ENCODE assay signal across 9 mouse cellular contexts in the genomic region with DNA sequence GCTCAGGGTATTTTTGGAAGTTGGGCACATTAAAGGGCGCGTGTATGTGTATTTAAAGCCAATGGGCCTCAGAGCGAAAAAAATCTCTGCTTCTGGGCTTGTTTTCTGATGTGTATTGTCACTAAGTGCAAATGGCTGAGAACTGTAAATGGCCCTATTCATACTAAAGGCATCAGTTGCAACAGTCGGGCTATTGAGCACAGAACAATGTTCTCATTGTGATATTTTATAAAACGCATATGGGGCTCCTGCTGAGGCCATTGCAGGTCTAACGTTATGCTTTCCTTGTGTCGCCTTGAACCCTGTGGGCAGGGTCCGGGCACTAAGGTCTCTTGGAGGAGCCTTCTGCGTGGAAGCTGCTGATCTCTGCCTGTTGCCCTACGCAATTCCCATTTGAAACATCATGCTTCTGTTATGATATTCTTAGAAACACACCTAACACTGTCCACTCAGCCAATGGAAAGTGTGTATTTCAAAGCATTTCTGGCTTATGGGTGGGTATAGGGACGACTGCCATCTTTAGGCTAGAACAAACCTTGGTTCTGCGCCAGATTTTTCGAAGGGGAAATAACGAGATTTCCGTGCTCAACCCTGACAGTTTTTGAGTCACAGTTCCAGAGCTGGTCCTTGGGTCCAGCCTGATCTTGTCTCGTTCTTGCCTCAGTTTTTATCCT. TPM values are rescaled to one million over a fixed set of nuclear protein-coding genes. Genes with fewer than 3 reads are reported as not detected.
DNase-seq lines count a peak whose midpoint lies in the region; ATAC-seq and TF ChIP-seq lines count a peak whose summit lies in the region.
"Had no signal": no experiment of that assay in that cellular context is flagged by ENCODE, and none has a peak within 500 bp of the region (broad histone marks: within the 10 kb centered on the region; RNA-seq: fewer than 3 reads in every experiment).

No protein-coding gene starts in this region.

- peak overlapping the region; percentile 42; the same call in 1 of the 2 replicates for H3K4me3 ChIP-seq in heart, embryonic 10.5 days
- no peak overlapping the region for H3K4me3 ChIP-seq in neural tube, embryonic 11.5 days (ENCODE audit: low read depth, low read length)
- H3K4me3 ChIP-seq in hindbrain, embryonic 15.5 days: no peak overlapping the region
- H3K4me3 ChIP-seq in neural tube, embryonic 13.5 days: peak overlapping the region; percentile 19; the same call in 1 of the 2 replicates
- H3K4me3 ChIP-seq in kidney, adult 2 months (ENCODE audit: insufficient read depth, low read depth, low read length): no peak overlapping the region

- H3K9ac ChIP-seq in neural tube, embryonic 11.5 days (ENCODE audit: low read length): no peak overlapping the region
- H3K9ac ChIP-seq in hindbrain, embryonic 15.5 days: no peak overlapping the region
- H3K9ac ChIP-seq in neural tube, embryonic 13.5 days: no peak overlapping the region

- H3K36me3 ChIP-seq in heart, embryonic 10.5 days: 0 out of 2 replicates have a peak, but pooled peaks cover 2% of the 10 kb centered on the region
- H3K36me3 ChIP-seq in neural tube, embryonic 11.5 days (ENCODE audit: control insufficient read depth, insufficient read depth, low read length): no peaks in the 10 kb centered on the region
- no peaks in the 10 kb centered on the region for H3K36me3 ChIP-seq in hindbrain, embryonic 15.5 days
- no peaks in the 10 kb centered on the region for H3K36me3 ChIP-seq in neural tube, embryonic 13.5 days
- H3K36me3 ChIP-seq in kidney, adult 2 months (ENCODE audit: control insufficient read depth, insufficient read depth, low read length): no peaks in the 10 kb centered on the region

- H3K9me3 ChIP-seq in heart, embryonic 10.5 days: no peaks in the 10 kb centered on the region
- no peaks in the 10 kb centered on the region; the same call in 1 of the 2 replicates for H3K9me3 ChIP-seq in neural tube, embryonic 11.5 days (ENCODE audit: control insufficient read depth, low read length)
- H3K9me3 ChIP-seq in hindbrain, embryonic 15.5 days: no peaks in the 10 kb centered on the region
- 0 out of 2 replicates have a peak, but pooled peaks cover 3% of the 10 kb centered on the region for H3K9me3 ChIP-seq in neural tube, embryonic 13.5 days

- no peak overlapping the region for H3K27ac ChIP-seq in heart, embryonic 10.5 days
- no peak overlapping the region for H3K27ac ChIP-seq in neural tube, embryonic 11.5 days (ENCODE audit: low read depth, low read length)
- H3K27ac ChIP-seq in hindbrain, embryonic 15.5 days (replicated peaks): no peak overlapping the region
- no peak overlapping the region for H3K27ac ChIP-seq in neural tube, embryonic 13.5 days (replicated peaks)
- H3K27ac ChIP-seq in kidney, adult 2 months (ENCODE audit: insufficient read depth, low read depth, low read length): no peak overlapping the region

- H3K4me1 ChIP-seq in heart, embryonic 10.5 days: peaks cover 23% of the 10 kb centered on the region
- H3K4me1 ChIP-seq in neural tube, embryonic 11.5 days (ENCODE audit: control insufficient read depth, insufficient read depth, low read length): peaks cover 13% of the 10 kb centered on the region
- H3K4me1 ChIP-seq in hindbrain, embryonic 15.5 days (replicated peaks): peaks cover 18% of the 10 kb centered on the region
- H3K4me1 ChIP-seq in neural tube, embryonic 13.5 days (replicated peaks): peaks cover 30% of the 10 kb centered on the region
- 0 out of 2 replicates have a peak, but pooled peaks cover 2% of the 10 kb centered on the region for H3K4me1 ChIP-seq in kidney, adult 2 months (ENCODE audit: control insufficient read depth, insufficient read depth, low read length)

- 41% methylated on average over 16 of the region's 16 CpGs for WGBS in heart, embryonic 10.5 days
- WGBS in neural tube, embryonic 11.5 days: 39% methylated on average over 16 of the region's 16 CpGs
- WGBS in hindbrain, embryonic 15.5 days: 31% methylated on average over 16 of the region's 16 CpGs
- 33% methylated on average over 16 of the region's 16 CpGs for WGBS in neural tube, embryonic 13.5 days
- WGBS in kidney, adult 2 months: 44% methylated on average over 16 of the region's 16 CpGs

- H3K27me3 ChIP-seq in heart, embryonic 10.5 days (ENCODE audit: insufficient read depth, poor library complexity, severe bottlenecking): peaks cover 88% of the 10 kb centered on the region
- H3K27me3 ChIP-seq in neural tube, embryonic 11.5 days (ENCODE audit: control insufficient read depth, insufficient read depth, low read length): peaks cover 31% of the 10 kb centered on the region
- H3K27me3 ChIP-seq in hindbrain, embryonic 15.5 days: peaks cover 37% of the 10 kb centered on the region
- H3K27me3 ChIP-seq in neural tube, embryonic 13.5 days: peaks cover 79% of the 10 kb centered on the region
- no peaks in the 10 kb centered on the region for H3K27me3 ChIP-seq in kidney, adult 2 months (replicated peaks; ENCODE audit: control insufficient read depth, insufficient read depth, low read length)

- ATAC-seq in neural tube, embryonic 11.5 days (ENCODE audit: insufficient read depth, low FRiP score, low TSS enrichment): 0 out of 2 replicates have a peak, but pooled peaks have one; percentile 10
- no peak for ATAC-seq in hindbrain, embryonic 15.5 days (ENCODE audit: low FRiP score, low read depth)
- no peak for ATAC-seq in neural tube, embryonic 13.5 days (ENCODE audit: low read depth)

- TF ChIP-seq POLR2A in kidney, adult 2 months (IDR thresholded peaks at IDR 0.05; ENCODE audit: low read depth, low read length): no peak

- no peak for DNase-seq in heart, embryonic 10.5 days (ENCODE audit: low spot score)
- DNase-seq in heart, adult 18-20 months: no peak
- no peak for DNase-seq in neural tube, embryonic 11.5 days (ENCODE audit: low spot score)
- DNase-seq in neural tube, embryonic 10.5 days (ENCODE audit: extremely low spot score, low spot score): no peak
- DNase-seq in kidney, adult 2 months: no peak
- no peak for DNase-seq in spleen, adult 18-20 months

- peak overlapping the region; percentile 36; the same call in 1 of the 2 replicates for H3K4me2 ChIP-seq in neural tube, embryonic 11.5 days (ENCODE audit: low read depth)
- H3K4me2 ChIP-seq in hindbrain, embryonic 15.5 days: peak overlapping the region; percentile 55
- H3K4me2 ChIP-seq in neural tube, embryonic 13.5 days: peak overlapping the region; percentile 55

- no peak for TF ChIP-seq CTCF in kidney, adult 2 months (conservative IDR thresholded peaks at IDR 0.05; ENCODE audit: insufficient read depth, insufficient read length, low read depth, low read length)

RNA-seq across cellular contexts. Expression of a gene that starts 0.8 kb away (rescaled TPM):
- polyA plus RNA-seq in heart, embryonic 10.5 days (2016; fragmentation: Nextera tagmentation; extraction: Ambion mirVana): not detected in 2 replicates
- not detected for total RNA-seq in heart, adult 18-20 months (2021)
- polyA plus RNA-seq in neural tube, embryonic 11.5 days (2014; fragmentation: Nextera tagmentation; extraction: Ambion mirVana): not detected in 2 replicates
- not detected in 2 replicates for polyA plus RNA-seq in hindbrain, embryonic 15.5 days (2015; fragmentation: Nextera tagmentation; extraction: Ambion mirVana)
- not detected in 2 replicates for polyA plus RNA-seq in neural tube, embryonic 13.5 days (2015; fragmentation: Nextera tagmentation; extraction: Ambion mirVana)
- polyA plus RNA-seq in kidney, adult 2 months (2012; rRNA removed): not detected in 2 replicates
- polyA plus RNA-seq: large intestine, adult 2 months had no signal

RNA-seq across cellular contexts. Expression of a gene that starts 10.5 kb away (rescaled TPM):
- not detected in 2 replicates for polyA plus RNA-seq in heart, embryonic 10.5 days (2016; fragmentation: Nextera tagmentation; extraction: Ambion mirVana)
- total RNA-seq in heart, adult 18-20 months (2021): not detected
- polyA plus RNA-seq in neural tube, embryonic 11.5 days (2014; fragmentation: Nextera tagmentation; extraction: Ambion mirVana): not detected in 2 replicates
- polyA plus RNA-seq in hindbrain, embryonic 15.5 days (2015; fragmentation: Nextera tagmentation; extraction: Ambion mirVana): 0.38 TPM in 1 of 2 replicates, not detected in the other
- polyA plus RNA-seq in neural tube, embryonic 13.5 days (2015; fragmentation: Nextera tagmentation; extraction: Ambion mirVana): not detected in 2 replicates
- not detected in 2 replicates for polyA plus RNA-seq in kidney, adult 2 months (2012; rRNA removed)
- polyA plus RNA-seq: large intestine, adult 2 months had no signal

RNA-seq across cellular contexts. Expression of a gene that starts 10.6 kb away (rescaled TPM):
- 0.32 and 0.38 TPM in 2 replicates for polyA plus RNA-seq in heart, embryonic 10.5 days (2016; fragmentation: Nextera tagmentation; extraction: Ambion mirVana)
- total RNA-seq in heart, adult 18-20 months (2021): under 1 TPM; 0.28 to 0.30 TPM
- 0.12 and 0.17 TPM in 2 replicates for polyA plus RNA-seq in neural tube, embryonic 11.5 days (2014; fragmentation: Nextera tagmentation; extraction: Ambion mirVana)
- polyA plus RNA-seq in hindbrain, embryonic 15.5 days (2015; fragmentation: Nextera tagmentation; extraction: Ambion mirVana): 1.3 and 1.6 TPM in 2 replicates
- polyA plus RNA-seq in neural tube, embryonic 13.5 days (2015; fragmentation: Nextera tagmentation; extraction: Ambion mirVana): 0.21 and 0.27 TPM in 2 replicates
- polyA plus RNA-seq in kidney, adult 2 months (2012; rRNA removed): 0.84 and 1.8 TPM in 2 replicates

RNA-seq across cellular contexts. Expression of a gene that starts 12.4 kb away (rescaled TPM):
- polyA plus RNA-seq in heart, embryonic 10.5 days (2016; fragmentation: Nextera tagmentation; extraction: Ambion mirVana): 2.3 and 2.5 TPM in 2 replicates
- under 1 TPM; 0.30 to 0.57 TPM for total RNA-seq in heart, adult 18-20 months (2021)
- 1.5 and 3.1 TPM in 2 replicates for polyA plus RNA-seq in neural tube, embryonic 11.5 days (2014; fragmentation: Nextera tagmentation; extraction: Ambion mirVana)
- 3.5 TPM in 2 replicates for polyA plus RNA-seq in hindbrain, embryonic 15.5 days (2015; fragmentation: Nextera tagmentation; extraction: Ambion mirVana)
- polyA plus RNA-seq in neural tube, embryonic 13.5 days (2015; fragmentation: Nextera tagmentation; extraction: Ambion mirVana): 1.9 and 3.5 TPM in 2 replicates
- 0.88 and 1.2 TPM in 2 replicates for polyA plus RNA-seq in kidney, adult 2 months (2012; rRNA removed)

RNA-seq across cellular contexts. Expression of a gene that starts 12.5 kb away (rescaled TPM):
- 0.10 and 0.16 TPM in 2 replicates for polyA plus RNA-seq in heart, embryonic 10.5 days (2016; fragmentation: Nextera tagmentation; extraction: Ambion mirVana)
- not detected for total RNA-seq in heart, adult 18-20 months (2021)
- not detected in 2 replicates for polyA plus RNA-seq in neural tube, embryonic 11.5 days (2014; fragmentation: Nextera tagmentation; extraction: Ambion mirVana)
- polyA plus RNA-seq in hindbrain, embryonic 15.5 days (2015; fragmentation: Nextera tagmentation; extraction: Ambion mirVana): 0.07 TPM in 1 of 2 replicates, not detected in the other
- polyA plus RNA-seq in neural tube, embryonic 13.5 days (2015; fragmentation: Nextera tagmentation; extraction: Ambion mirVana): not detected in 2 replicates
- 0.05 and 0.10 TPM in 2 replicates for polyA plus RNA-seq in kidney, adult 2 months (2012; rRNA removed)

Comparison
In these comparisons a context has a peak if more than half of its experiments do, and no peak if none do; other contexts are left out.
1. H3K4me3 ChIP-seq: peak in heart, embryonic 10.5 days (single experiment) and neural tube, embryonic 13.5 days (single experiment); none in neural tube, embryonic 11.5 days (single experiment), hindbrain, embryonic 15.5 days (single experiment) and kidney, adult 2 months (single experiment).
2. Peak in every context shown above with its lines, with median percentiles within 50 percentile points of each other: H3K4me2 ChIP-seq.